Mouse (Mus musculus) brown adipose tissue, adult 24 weeks (tissue): Measurements from ENCODE around the gene Igdcc4. TPM values are rescaled to one million over a fixed set of nuclear protein-coding genes. Genes with fewer than 3 reads are reported as not detected.

ENCODE experiments used
- H3K27ac ChIP-seq: fragments of 200-500 bp; replicated peaks from 2 replicates; pipeline ENCODE4 v1.5.1; 2012; ENCODE audit warnings: low read depth, mild to moderate bottlenecking, low read length
- H3K4me1 ChIP-seq: fragments of 200-500 bp; 2 replicates; pipeline ENCODE4 v1.6.1; 2012; ENCODE audit warnings: low read length, mixed read lengths; ENCODE audit not compliant: control insufficient read depth, insufficient read depth, insufficient read length
- H3K4me3 ChIP-seq: fragments of 200-500 bp; 2 replicates; pipeline ENCODE4 v1.5.1; 2012; ENCODE audit warnings: low read depth, mild to moderate bottlenecking, low read length, moderate library complexity; ENCODE audit not compliant: insufficient read depth
- polyA plus RNA-seq: library from polyadenylated mRNA; stranded (reverse); fragments of >200 nt; gene quantifications from 2 replicates; pipeline ENCODE4 v1.2.4, GENCODE M21; 2012; ENCODE audit not compliant: missing spikeins, insufficient read depth, insufficient read length

The Igdcc4 gene
- polyA plus RNA-seq, 1 experiment, result 0.55 TPM

GRCm38 (mm10) chr9:65162711-65163639, 61.7 kb downstream of the Igdcc4 start:
- Histone ChIP-seq H3K4me1 (no peaks in the 10 kb centered on the region), H3K4me3 (peak overlapping the region; percentile 32), H3K27ac (no peak overlapping the region)

GRCm38 (mm10) chr9:65164870-65165269, 63.6 kb downstream of the Igdcc4 start:
- Histone ChIP-seq H3K27ac (no peak overlapping the region), H3K4me3 (no peak overlapping the region), H3K4me1 (no peaks in the 10 kb centered on the region)

GRCm38 (mm10) chr9:65166386-65166785, 65.1 kb downstream of the Igdcc4 start:
- Histone ChIP-seq H3K4me1 (no peaks in the 10 kb centered on the region), H3K27ac (no peak overlapping the region), H3K4me3 (no peak overlapping the region)

- Histone ChIP-seq H3K4me3 (no peak overlapping the region), H3K4me1 (no peaks in the 10 kb centered on the region), H3K27ac (no peak overlapping the region)
Observed at GRCm38 (mm10) chr9:65168534-65168933, 67.2 kb downstream of the Igdcc4 start.

- H3K4me1 ChIP-seq, result no peaks in the 10 kb centered on the region
- no peak overlapping the region for H3K4me3 ChIP-seq
- H3K27ac ChIP-seq, result no peak overlapping the region
Observed at GRCm38 (mm10) chr9:65168952-65169351, 67.7 kb downstream of the Igdcc4 start.

- Histone ChIP-seq H3K4me1 (no peaks in the 10 kb centered on the region), H3K27ac (no peak overlapping the region), H3K4me3 (no peak overlapping the region)
Observed at GRCm38 (mm10) chr9:65172654-65173053, 71.4 kb downstream of the Igdcc4 start.

GRCm38 (mm10) chr9:65175234-65175938, 74.1 kb downstream of the Igdcc4 start:
- no peak overlapping the region for H3K4me3 ChIP-seq
- no peak overlapping the region for H3K27ac ChIP-seq
- H3K4me1 ChIP-seq, result no peaks in the 10 kb centered on the region; the same call in 1 of the 2 replicates

GRCm38 (mm10) chr9:65175939-65176871, 74.9 kb downstream of the Igdcc4 start:
- no peaks in the 10 kb centered on the region; the same call in 1 of the 2 replicates for H3K4me1 ChIP-seq
- H3K27ac ChIP-seq, result no peak overlapping the region

GRCm38 (mm10) chr9:65177497-65177896, 76.2 kb downstream of the Igdcc4 start:
- no peak overlapping the region for H3K27ac ChIP-seq
- no peaks in the 10 kb centered on the region; the same call in 1 of the 2 replicates for H3K4me1 ChIP-seq

More at GRCm38 (mm10) chr9:65175939-65176871, 74.9 kb downstream of the Igdcc4 start:
- H3K4me3 ChIP-seq, result no peak overlapping the region

GRCm38 (mm10) chr9:65177912-65178311, 76.6 kb downstream of the Igdcc4 start:
- H3K4me3 ChIP-seq, result no peak overlapping the region
- H3K27ac ChIP-seq, result no peak overlapping the region
- no peaks in the 10 kb centered on the region; the same call in 1 of the 2 replicates for H3K4me1 ChIP-seq

More at GRCm38 (mm10) chr9:65177497-65177896, 76.2 kb downstream of the Igdcc4 start:
- no peak overlapping the region for H3K4me3 ChIP-seq

- H3K4me1 ChIP-seq, result no peaks in the 10 kb centered on the region; the same call in 1 of the 2 replicates
- no peak overlapping the region for H3K27ac ChIP-seq
- no peak overlapping the region for H3K4me3 ChIP-seq
Observed at GRCm38 (mm10) chr9:65178336-65179213, 77.3 kb downstream of the Igdcc4 start.

GRCm38 (mm10) chr9:65179817-65180624, 78.7 kb downstream of the Igdcc4 start:
- no peaks in the 10 kb centered on the region; the same call in 1 of the 2 replicates for H3K4me1 ChIP-seq
- no peak overlapping the region for H3K4me3 ChIP-seq
- H3K27ac ChIP-seq, result no peak overlapping the region
